Mouse (Mus musculus): ENCODE results near the gene Adamtsl5.
"Not testable (repeated sequence)": the region's sequence is repeated elsewhere in the genome, so short reads cannot be mapped to it uniquely, and the experiment has no call there.

Adamtsl5 gene

GRCm38 (mm10) chr10:80372706-80373105 is 24.5 kb upstream of the Adamtsl5 start:
- DNase-seq (ENCODE audit: low spot score in 2 of 2): peak in 1 of 2 experiments; percentile 63

- DNase-seq (ENCODE audit: low spot score in 2 of 2): no peak
Observed at GRCm38 (mm10) chr10:80371983-80372382, 23.8 kb upstream of the Adamtsl5 start.

GRCm38 (mm10) chr10:80371411-80371966 is 23.3 kb upstream of the Adamtsl5 start:
- DNase-seq (ENCODE audit: low spot score in 2 of 2): peak in 1 of 2 experiments; percentile 70

GRCm38 (mm10) chr10:80369995-80370747 is 22.0 kb upstream of the Adamtsl5 start:
- peak in 1 of 2 experiments; percentile 65 for DNase-seq (ENCODE audit: low spot score in 2 of 2)

- no peak for DNase-seq (ENCODE audit: low spot score in 2 of 2)
Observed at GRCm38 (mm10) chr10:80368392-80368791, 20.2 kb upstream of the Adamtsl5 start.

GRCm38 (mm10) chr10:80367954-80368353 is 19.7 kb upstream of the Adamtsl5 start:
- DNase-seq (ENCODE audit: low spot score in 2 of 2): no peak

GRCm38 (mm10) chr10:80365736-80366135 is 17.5 kb upstream of the Adamtsl5 start:
- DNase-seq (ENCODE audit: low spot score in 2 of 2): no peak

- DNase-seq (ENCODE audit: low spot score in 2 of 2): no peak
Observed at GRCm38 (mm10) chr10:80363734-80364133, 15.5 kb upstream of the Adamtsl5 start.

GRCm38 (mm10) chr10:80357994-80358639 is 9.9 kb upstream of the Adamtsl5 start:
- no peak for DNase-seq (ENCODE audit: low spot score in 2 of 2)

- DNase-seq (ENCODE audit: low spot score in 2 of 2): peak in 1 of 2 experiments; percentile 59
Observed at GRCm38 (mm10) chr10:80357336-80357735, 9.1 kb upstream of the Adamtsl5 start.

GRCm38 (mm10) chr10:80356737-80357136 is 8.5 kb upstream of the Adamtsl5 start:
- DNase-seq (ENCODE audit: low spot score in 2 of 2): no peak

GRCm38 (mm10) chr10:80356001-80356682 is 7.9 kb upstream of the Adamtsl5 start, which contains the start of gene Plk5:
Gene Plk5, plus strand, starts transcription at chr10:80356459.
- no peak for DNase-seq (ENCODE audit: low spot score in 2 of 2)

- no peak for DNase-seq (ENCODE audit: low spot score in 2 of 2)
Observed at GRCm38 (mm10) chr10:80355431-80355830, 7.2 kb upstream of the Adamtsl5 start.

- DNase-seq (ENCODE audit: low spot score in 2 of 2): no peak
Observed at GRCm38 (mm10) chr10:80352727-80353126, 4.5 kb upstream of the Adamtsl5 start.

GRCm38 (mm10) chr10:80351896-80352295 is 3.7 kb upstream of the Adamtsl5 start:
- no peak for DNase-seq (ENCODE audit: low spot score in 2 of 2)

GRCm38 (mm10) chr10:80350292-80350691 is 2.1 kb upstream of the Adamtsl5 start:
- DNase-seq (ENCODE audit: low spot score in 2 of 2): peak in 1 of 2 experiments; percentile 84

- no peak for DNase-seq (ENCODE audit: low spot score in 2 of 2)
Observed at GRCm38 (mm10) chr10:80348981-80349380, 769 bp upstream of the Adamtsl5 start.

- DNase-seq (ENCODE audit: low spot score in 2 of 2): no peak
Observed at GRCm38 (mm10) chr10:80347514-80347967, 671 bp downstream of the Adamtsl5 start.

- DNase-seq (ENCODE audit: low spot score in 2 of 2): not testable (repeated sequence)
Observed at GRCm38 (mm10) chr10:80345929-80346328, 2.3 kb downstream of the Adamtsl5 start.

- DNase-seq (ENCODE audit: low spot score in 2 of 2): no peak
Observed at GRCm38 (mm10) chr10:80345122-80345521, 3.1 kb downstream of the Adamtsl5 start.

GRCm38 (mm10) chr10:80344131-80344661 is 4.0 kb downstream of the Adamtsl5 start:
- no peak for DNase-seq (ENCODE audit: low spot score in 2 of 2)

- DNase-seq (ENCODE audit: low spot score in 2 of 2): no peak
Observed at GRCm38 (mm10) chr10:80343425-80343895, 4.8 kb downstream of the Adamtsl5 start.
